ENCODE assay signal across 13 mouse cellular contexts in the genomic region with DNA sequence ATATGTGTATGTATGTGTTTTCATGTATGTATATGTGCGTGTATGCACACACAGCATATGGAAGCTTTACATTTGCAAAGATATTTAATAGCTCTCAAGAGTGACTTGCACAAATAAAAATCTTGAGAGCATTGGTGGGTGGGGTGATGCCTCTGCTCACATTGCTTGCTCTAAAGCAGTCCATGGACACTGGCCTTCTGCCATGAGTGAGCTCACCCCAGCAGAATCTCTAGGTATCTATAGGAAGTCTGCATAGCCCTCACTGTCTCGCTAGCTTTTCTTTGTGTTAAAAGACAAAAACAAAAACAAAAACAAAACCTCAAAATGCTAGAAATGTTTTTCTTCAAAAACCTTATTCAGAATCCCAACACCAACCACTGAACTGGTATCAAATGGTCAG.
"Had no signal": no experiment of that assay in that cellular context is flagged by ENCODE, and none has a peak within 500 bp of the region (broad histone marks: within the 10 kb centered on the region; RNA-seq: fewer than 3 reads in every experiment).

No protein-coding gene starts in this region.

- H3K9ac ChIP-seq: liver, embryonic 14.5 days; lung, embryonic 15.5 days; midbrain, embryonic 12.5 days; midbrain, embryonic 15.5 days; neural tube, embryonic 12.5 days had no signal

- ATAC-seq: lung, postnatal 0 days; midbrain, embryonic 15.5 days had no signal

- H3K4me3 ChIP-seq: lung, embryonic 15.5 days; midbrain, embryonic 10.5 days; midbrain, embryonic 12.5 days; midbrain, embryonic 15.5 days; neural tube, embryonic 12.5 days had no signal

- H3K27me3 ChIP-seq: lung, embryonic 15.5 days; midbrain, embryonic 12.5 days; midbrain, embryonic 15.5 days; neural tube, embryonic 12.5 days had no signal

- H3K27ac ChIP-seq: liver, embryonic 14.5 days; lung, embryonic 15.5 days; midbrain, embryonic 10.5 days; midbrain, embryonic 12.5 days; midbrain, embryonic 15.5 days; neural tube, embryonic 12.5 days had no signal

- DNase-seq: lung, adult 18-20 months; lung, postnatal 4 days; right cerebral cortex, postnatal 14 days; thymus, adult 18-20 months; thymus, postnatal 14 days; thymus, postnatal 36 days had no signal

- H3K9me3 ChIP-seq: lung, embryonic 15.5 days; midbrain, embryonic 10.5 days; midbrain, embryonic 12.5 days; midbrain, embryonic 15.5 days; neural tube, embryonic 12.5 days had no signal

- H3K36me3 ChIP-seq: lung, embryonic 15.5 days; midbrain, embryonic 10.5 days; midbrain, embryonic 12.5 days; midbrain, embryonic 15.5 days; neural tube, embryonic 12.5 days had no signal

- H3K4me1 ChIP-seq: midbrain, embryonic 10.5 days; midbrain, embryonic 12.5 days; midbrain, embryonic 15.5 days; neural tube, embryonic 12.5 days had no signal

- H3K4me2 ChIP-seq: lung, embryonic 15.5 days; midbrain, embryonic 12.5 days; midbrain, embryonic 15.5 days; neural tube, embryonic 12.5 days had no signal
